Mouse (Mus musculus) stomach, embryonic 16.5 days (tissue): Measurements from ENCODE around the gene D130043K22Rik. TPM values are rescaled to one million over a fixed set of nuclear protein-coding genes. Genes with fewer than 3 reads are reported as not detected.
A peak's percentile ranks its signal among the peaks of the same experiment; 100 is the strongest.

ENCODE experiments used
- ATAC-seq: fragments of 200-750 bp; cut with Nextera tagmentation; 2 replicates; pipeline ENCODE4 v1.8.0; 2017; ENCODE audit warnings: moderate number of reproducible peaks, moderate TSS enrichment; ENCODE audit not compliant: insufficient read depth, low FRiP score
- H3K27ac ChIP-seq: fragments of 300-500 bp; sonication (generic); 2 replicates; pipeline ENCODE4 v1.5.1; 2014; ENCODE audit warnings: low read length
- H3K27me3 ChIP-seq: fragments of 300-500 bp; sonication (generic); 2 replicates; pipeline ENCODE4 v1.6.1; 2014; ENCODE audit warnings: low read length, control low read depth, mixed read lengths; ENCODE audit not compliant: control insufficient read depth, insufficient read depth
- H3K36me3 ChIP-seq: fragments of 300-500 bp; sonication (generic); 2 replicates; pipeline ENCODE4 v1.6.1; 2014; ENCODE audit warnings: low read length; ENCODE audit not compliant: control insufficient read depth, insufficient read depth
- H3K4me1 ChIP-seq: fragments of 300-500 bp; sonication (generic); 2 replicates; pipeline ENCODE4 v1.6.1; 2014; ENCODE audit warnings: low read length, control low read depth, mixed read lengths; ENCODE audit not compliant: control insufficient read depth, insufficient read depth
- H3K4me2 ChIP-seq: fragments of 300-500 bp; sonication (generic); 2 replicates; pipeline ENCODE4 v1.6.1; 2014; ENCODE audit warnings: low read depth, low read length, mixed read lengths
- H3K4me3 ChIP-seq: fragments of 300-500 bp; sonication (generic); replicated peaks from 2 replicates; pipeline ENCODE4 v1.5.1; 2014; ENCODE audit warnings: mild to moderate bottlenecking, low read length
- H3K9ac ChIP-seq: fragments of 300-500 bp; sonication (generic); 2 replicates; pipeline ENCODE4 v1.6.1; 2014; ENCODE audit warnings: low read length
- H3K9me3 ChIP-seq: fragments of 300-500 bp; sonication (generic); replicated peaks from 2 replicates; pipeline ENCODE4 v1.6.1; 2016; ENCODE audit warnings: low read length, control low read depth; ENCODE audit not compliant: control insufficient read depth
- WGBS: fragments of 180-500 bp; shearing (Covaris S2); extraction: QIAGEN DNeasy Blood & Tissue Kit; methylation state at CpG from one replicate; pipeline ENCODE4 v1.1.7; 2014; 5-methylcytosine and 5-hydroxymethylcytosine counted together
- polyA plus RNA-seq: library from polyadenylated mRNA; unstranded; fragments of >200 nt; fragmentation: Nextera tagmentation; extraction: Ambion mirVana; gene quantifications from 2 replicates; pipeline ENCODE4 v1.2.1, GENCODE M21; 2015

D130043K22Rik gene
- polyA plus RNA-seq, 1 experiment from 2014 or later: 0.63 TPM

DNA sequence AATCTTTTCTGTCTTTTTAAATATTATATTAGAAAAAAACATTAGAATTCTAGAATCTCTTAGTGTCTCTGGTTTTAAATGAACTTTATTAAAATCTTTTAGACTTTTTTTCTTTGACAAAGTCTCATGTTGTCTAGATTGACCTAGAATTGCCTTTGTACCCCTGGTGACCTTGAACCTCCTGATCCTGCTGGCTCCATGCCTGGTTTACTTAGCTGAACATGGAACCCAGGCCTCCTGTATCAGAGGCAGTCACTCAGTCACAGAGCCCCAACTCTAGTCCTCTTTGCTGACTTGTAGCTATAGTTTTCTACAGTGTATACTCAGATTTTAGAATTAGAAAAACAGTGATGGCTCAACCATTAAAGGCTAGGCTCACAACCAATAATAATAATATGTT is 38.9 kb upstream of the D130043K22Rik start:
- Histone ChIP-seq H3K4me2 (no peak overlapping the region), H3K4me1 (0 out of 2 replicates have a peak, but pooled peaks cover 11% of the 10 kb centered on the region), H3K9me3 (no peaks in the 10 kb centered on the region), H3K27me3 (no peaks in the 10 kb centered on the region), H3K9ac (no peak overlapping the region), H3K27ac (no peak overlapping the region), H3K36me3 (peaks cover 10% of the 10 kb centered on the region; the same call in 1 of the 2 replicates), H3K4me3 (no peak overlapping the region)
- ATAC-seq: no peak

DNA sequence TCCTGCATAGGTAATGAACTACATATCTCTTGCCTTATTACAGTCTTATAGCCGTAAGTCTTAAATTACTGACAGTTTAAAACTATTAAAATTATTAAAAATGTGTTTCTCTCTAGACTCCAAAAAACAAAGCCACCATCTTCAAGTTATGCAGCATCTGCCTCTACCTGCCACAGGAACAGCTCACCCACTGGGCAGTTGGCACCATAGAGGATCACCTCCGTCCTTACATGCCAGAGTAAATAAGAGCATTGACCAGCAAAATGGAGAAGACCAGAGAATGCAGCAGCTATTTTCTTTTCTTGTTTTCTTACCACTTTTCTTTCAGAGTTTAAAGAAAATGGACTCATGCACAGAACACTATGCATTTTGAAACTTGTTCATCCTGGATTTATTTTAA is 32.4 kb upstream of the D130043K22Rik start:
- Histone ChIP-seq H3K9me3 (no peaks in the 10 kb centered on the region), H3K27me3 (no peaks in the 10 kb centered on the region), H3K4me2 (no peak overlapping the region), H3K4me1 (no peaks in the 10 kb centered on the region), H3K4me3 (no peak overlapping the region), H3K27ac (no peak overlapping the region), H3K36me3 (peaks cover 10% of the 10 kb centered on the region; the same call in 1 of the 2 replicates), H3K9ac (no peak overlapping the region)
- 95% methylated on average over 2 of the region's 2 CpGs for WGBS
- ATAC-seq: no peak

DNA sequence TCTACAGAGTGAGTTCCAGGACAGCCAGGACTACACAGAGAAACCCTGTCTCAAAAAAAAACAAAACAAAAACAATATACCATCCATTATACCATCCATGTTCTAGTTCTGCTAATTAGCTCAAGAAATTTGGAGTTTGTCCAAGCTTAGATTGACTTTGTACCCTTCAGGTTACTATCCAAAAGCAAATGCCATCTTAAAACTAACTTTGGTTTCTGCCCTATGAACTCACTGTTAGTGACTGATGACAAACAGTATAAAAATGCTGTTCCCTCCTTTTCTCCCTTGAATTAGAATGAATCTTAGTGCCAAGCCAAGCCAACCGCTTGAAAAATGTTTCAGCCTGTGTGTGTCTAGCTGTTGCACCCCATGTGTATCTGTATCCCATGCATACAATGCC is 30.3 kb upstream of the D130043K22Rik start:
- WGBS: 86% methylated on average over 1 of the region's 1 CpGs
- ATAC-seq: no peak
- peaks cover 13% of the 10 kb centered on the region; the same call in 1 of the 2 replicates for H3K36me3 ChIP-seq

DNA sequence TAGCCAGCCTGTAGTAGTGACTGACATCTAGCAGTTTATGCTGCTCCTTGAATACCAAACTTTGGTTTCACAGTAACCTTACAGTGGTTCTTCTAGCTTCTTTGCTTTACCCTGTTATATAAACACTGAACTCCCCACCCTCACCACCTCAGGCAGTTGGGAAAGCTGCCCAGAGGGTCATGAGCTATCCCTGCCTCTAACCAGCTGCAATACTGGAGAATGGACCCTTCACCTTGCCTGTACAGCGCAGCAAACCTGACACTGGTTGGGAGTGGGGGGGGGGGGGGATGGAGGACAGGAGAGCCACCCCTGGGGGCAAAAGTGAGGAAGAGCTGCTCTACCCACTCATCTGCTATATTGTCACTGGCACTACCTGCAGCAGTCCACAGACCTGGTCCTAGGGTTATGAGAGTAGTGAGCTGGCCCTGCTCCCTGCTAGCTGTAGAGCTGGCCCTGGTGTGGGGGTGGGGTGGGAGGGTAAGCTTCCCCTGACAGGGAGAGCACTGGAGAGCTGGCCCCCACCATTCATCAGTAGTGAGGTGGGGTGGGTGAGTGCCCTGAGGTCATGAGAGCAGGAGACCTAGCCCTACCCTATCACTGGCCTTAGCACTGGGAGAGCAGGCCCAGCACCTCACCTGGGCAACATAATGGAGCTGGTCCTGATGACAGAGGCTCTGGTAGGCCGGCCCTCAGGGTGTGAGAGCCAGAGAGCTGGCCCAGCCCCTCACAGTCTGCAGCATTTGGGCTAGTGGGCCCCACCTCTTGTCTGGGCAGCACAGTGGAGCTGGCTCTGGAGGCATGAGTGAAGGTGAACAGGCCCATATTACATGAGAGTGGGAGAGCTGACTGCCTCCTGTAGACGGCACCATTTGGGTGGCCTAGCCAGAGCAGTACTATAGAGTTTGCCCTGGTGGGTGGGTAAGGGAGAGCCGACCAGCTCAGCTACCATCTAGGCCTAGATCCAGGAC is 28.5 kb upstream of the D130043K22Rik start:
- Histone ChIP-seq H3K4me2 (no peak overlapping the region), H3K9me3 (no peaks in the 10 kb centered on the region), H3K9ac (no peak overlapping the region), H3K27ac (no peak overlapping the region; the same call in 1 of the 2 replicates), H3K36me3 (peaks cover 3% of the 10 kb centered on the region; the same call in 1 of the 2 replicates), H3K4me1 (no peaks in the 10 kb centered on the region), H3K27me3 (no peaks in the 10 kb centered on the region), H3K4me3 (no peak overlapping the region)
- peak; percentile 73 for ATAC-seq
- 54% methylated on average over 4 of the region's 4 CpGs for WGBS

More for the DNA sequence above, 30.3 kb upstream of the D130043K22Rik start:
- no peaks in the 10 kb centered on the region for H3K4me1 ChIP-seq
- H3K4me2 ChIP-seq: no peak overlapping the region
- no peaks in the 10 kb centered on the region for H3K9me3 ChIP-seq
- no peak overlapping the region for H3K27ac ChIP-seq
- no peaks in the 10 kb centered on the region for H3K27me3 ChIP-seq
- H3K9ac ChIP-seq: no peak overlapping the region
- H3K4me3 ChIP-seq: no peak overlapping the region

DNA sequence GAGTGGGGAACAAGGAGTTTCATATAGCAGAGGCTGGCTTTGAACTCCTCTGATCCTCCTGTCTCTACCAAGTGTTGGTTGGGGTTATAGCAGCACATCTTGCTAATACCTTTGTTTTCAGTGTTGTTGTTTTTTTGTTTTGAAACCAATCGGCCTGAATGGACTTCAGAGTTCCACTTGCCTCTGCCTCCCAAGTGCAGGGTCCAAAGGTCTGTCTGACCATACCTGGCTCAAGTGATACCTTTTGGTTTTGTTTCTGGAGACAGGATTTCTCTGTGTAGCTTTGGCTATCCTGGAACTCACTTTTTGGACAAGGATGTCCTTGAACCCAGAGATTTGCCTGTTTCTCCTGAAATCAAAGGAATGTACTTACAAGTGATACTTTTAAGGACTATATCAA is 25.0 kb upstream of the D130043K22Rik start:
- Histone ChIP-seq H3K9ac (no peak overlapping the region), H3K4me3 (no peak overlapping the region), H3K27ac (no peak overlapping the region), H3K9me3 (no peaks in the 10 kb centered on the region), H3K36me3 (peaks cover 3% of the 10 kb centered on the region; the same call in 1 of the 2 replicates), H3K4me1 (no peaks in the 10 kb centered on the region), H3K4me2 (no peak overlapping the region), H3K27me3 (no peaks in the 10 kb centered on the region)
- ATAC-seq: no peak
- 76% methylated on average over 1 of the region's 1 CpGs for WGBS

DNA sequence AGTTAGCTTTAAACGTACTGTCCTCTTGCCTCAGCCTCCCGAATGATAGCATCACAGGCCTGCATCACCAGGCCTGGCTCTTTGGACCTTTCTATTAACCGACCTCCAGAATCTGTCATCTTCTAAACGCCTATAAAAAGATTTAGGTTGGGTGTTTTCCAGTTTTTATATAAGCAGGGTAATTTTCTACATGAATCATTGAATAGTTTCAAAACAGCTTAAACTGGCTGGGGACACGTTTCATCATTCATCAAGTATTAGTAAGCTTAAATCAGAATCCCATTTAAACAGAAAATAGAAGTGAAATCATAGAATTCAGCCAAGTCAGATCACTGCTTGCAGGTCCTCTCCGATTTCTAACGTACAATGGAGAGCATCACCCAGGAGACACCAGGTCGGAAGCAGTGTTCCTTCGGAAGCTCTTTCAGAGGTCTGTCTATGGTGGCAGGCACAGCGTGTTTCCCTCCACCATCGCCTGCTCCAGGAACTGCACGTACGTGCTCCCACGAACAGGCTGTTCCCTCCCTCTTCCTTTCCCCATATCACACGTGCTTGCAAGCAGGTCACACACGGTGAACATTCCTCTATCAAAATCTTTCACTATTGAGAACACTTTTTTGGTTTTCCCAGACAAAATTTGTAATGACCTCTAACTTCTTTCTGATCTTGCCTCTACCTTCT is 22.1 kb upstream of the D130043K22Rik start:
- H3K4me1 ChIP-seq: no peaks in the 10 kb centered on the region
- 80% methylated on average over 16 of the region's 16 CpGs for WGBS
- no peaks in the 10 kb centered on the region for H3K27me3 ChIP-seq
- H3K4me3 ChIP-seq: no peak overlapping the region
- H3K9me3 ChIP-seq: no peaks in the 10 kb centered on the region
- H3K4me2 ChIP-seq: no peak overlapping the region
- peaks cover 3% of the 10 kb centered on the region; the same call in 1 of the 2 replicates for H3K36me3 ChIP-seq
- ATAC-seq: no peak
- no peak overlapping the region for H3K9ac ChIP-seq
- H3K27ac ChIP-seq: no peak overlapping the region

DNA sequence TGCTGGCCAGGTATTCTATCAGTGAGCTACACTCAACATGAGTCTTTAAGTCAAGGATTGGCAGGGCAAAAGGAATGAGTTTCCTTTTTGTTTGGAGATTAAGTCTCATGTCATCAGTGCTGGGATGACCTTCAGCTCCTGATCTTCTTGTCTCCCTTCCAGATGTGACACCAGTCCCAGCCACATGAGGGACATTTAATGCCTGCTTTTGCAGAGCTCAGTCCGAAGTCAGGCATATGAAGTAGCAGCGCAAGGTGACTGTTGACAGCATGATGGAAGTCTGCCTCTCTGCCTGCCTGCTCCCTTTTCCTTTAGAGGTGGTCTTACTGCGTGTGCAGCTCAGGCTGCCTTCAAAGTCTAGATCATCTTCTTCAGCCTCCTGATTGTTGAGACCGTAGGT is 20.3 kb upstream of the D130043K22Rik start:
- 92% methylated on average over 4 of the region's 4 CpGs for WGBS
- H3K4me3 ChIP-seq: no peak overlapping the region
- H3K36me3 ChIP-seq: no peaks in the 10 kb centered on the region
- no peak for ATAC-seq
- no peak overlapping the region for H3K9ac ChIP-seq
- H3K4me1 ChIP-seq: no peaks in the 10 kb centered on the region
- H3K4me2 ChIP-seq: no peak overlapping the region
- H3K9me3 ChIP-seq: no peaks in the 10 kb centered on the region
- H3K27me3 ChIP-seq: no peaks in the 10 kb centered on the region
- no peak overlapping the region for H3K27ac ChIP-seq

DNA sequence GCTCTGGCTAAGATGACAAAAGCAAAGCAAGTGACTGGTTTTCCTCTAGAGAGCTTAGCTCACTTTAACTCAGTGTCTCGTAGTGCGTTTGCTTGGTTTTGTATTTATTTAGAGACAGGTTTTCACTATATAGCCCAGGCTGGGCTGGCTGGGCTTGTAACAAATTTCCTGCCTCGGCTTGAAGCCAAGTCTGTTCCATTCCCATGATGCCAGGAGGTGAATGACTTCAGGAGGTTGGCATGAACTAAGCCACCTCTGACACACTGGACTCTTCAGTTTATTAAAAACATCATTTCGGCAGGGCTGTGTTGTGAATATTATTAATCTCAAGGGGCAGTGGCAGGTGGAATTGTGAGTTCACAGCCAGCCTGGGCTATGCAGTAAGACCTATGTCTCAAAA is 19.3 kb upstream of the D130043K22Rik start:
- Histone ChIP-seq H3K36me3 (no peaks in the 10 kb centered on the region), H3K4me2 (no peak overlapping the region), H3K27me3 (no peaks in the 10 kb centered on the region), H3K4me1 (no peaks in the 10 kb centered on the region), H3K9ac (no peak overlapping the region), H3K9me3 (no peaks in the 10 kb centered on the region), H3K27ac (no peak overlapping the region), H3K4me3 (no peak overlapping the region)
- no peak for ATAC-seq
- 72% methylated on average over 4 of the region's 4 CpGs for WGBS

DNA sequence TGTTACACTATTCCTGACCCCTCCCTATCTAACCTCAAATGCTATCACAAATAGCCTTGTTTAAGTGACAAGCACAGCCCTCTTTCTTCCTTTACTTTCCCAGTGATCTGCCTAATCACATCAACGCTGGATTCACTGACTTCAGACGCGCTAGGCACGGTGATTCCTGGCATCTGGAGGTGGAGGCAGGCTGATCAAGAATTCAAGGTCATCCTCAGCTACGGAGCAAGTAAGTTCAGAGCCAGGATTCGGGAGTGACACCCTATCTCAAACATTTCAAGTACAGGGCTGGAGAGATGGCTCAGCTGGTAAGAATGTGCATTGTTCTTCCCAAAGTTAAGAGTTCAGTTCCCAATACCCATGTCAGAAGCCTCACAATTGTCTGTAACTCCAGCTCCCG is 18.8 kb upstream of the D130043K22Rik start:
- no peaks in the 10 kb centered on the region for H3K4me1 ChIP-seq
- H3K36me3 ChIP-seq: no peaks in the 10 kb centered on the region
- no peak overlapping the region for H3K27ac ChIP-seq
- H3K27me3 ChIP-seq: no peaks in the 10 kb centered on the region
- WGBS: 69% methylated on average over 7 of the region's 7 CpGs
- ATAC-seq: no peak
- no peak overlapping the region for H3K9ac ChIP-seq
- H3K4me3 ChIP-seq: no peak overlapping the region
- no peak overlapping the region for H3K4me2 ChIP-seq
- H3K9me3 ChIP-seq: no peaks in the 10 kb centered on the region
